Mouse (Mus musculus): ENCODE results near the gene St13. TPM values are rescaled to one million over a fixed set of nuclear protein-coding genes. Genes with fewer than 3 reads are reported as not detected.

Gene St13
- polyA plus RNA-seq, 1 experiment from 2014 or later = 138 TPM

GRCm38 (mm10) chr15:81378845-81379244, 21.0 kb downstream of the St13 start:
- 89% methylated on average over 2 of the region's 2 CpGs for WGBS
- Histone ChIP-seq H3K9ac (ENCODE audit: low read length) (no peak overlapping the region), H3K9me3 (ENCODE audit: control insufficient read depth, low read length) (no peaks in the 10 kb centered on the region), H3K36me3 (ENCODE audit: control insufficient read depth, insufficient read depth, low read length) (peaks cover 91% of the 10 kb centered on the region), H3K27me3 (replicated peaks; ENCODE audit: control insufficient read depth, insufficient read depth, low read length) (no peaks in the 10 kb centered on the region), H3K4me3 (ENCODE audit: low read depth, low read length) (no peak overlapping the region), H3K4me2 (ENCODE audit: low read length) (no peak overlapping the region), H3K4me1 (replicated peaks; ENCODE audit: control insufficient read depth, insufficient read depth, low read length) (no peaks in the 10 kb centered on the region), H3K27ac (ENCODE audit: low read depth) (no peak overlapping the region)
- no peak for ATAC-seq (replicated peaks; ENCODE audit: low FRiP score, low TSS enrichment, low read depth)
- no peak for DNase-seq (ENCODE audit: low spot score)

- Histone ChIP-seq H3K27me3 (replicated peaks; ENCODE audit: control insufficient read depth, insufficient read depth, low read length) (no peaks in the 10 kb centered on the region), H3K4me2 (ENCODE audit: low read length) (no peak overlapping the region), H3K9ac (ENCODE audit: low read length) (no peak overlapping the region), H3K36me3 (ENCODE audit: control insufficient read depth, insufficient read depth, low read length) (peaks cover 90% of the 10 kb centered on the region), H3K27ac (ENCODE audit: low read depth) (no peak overlapping the region), H3K9me3 (ENCODE audit: control insufficient read depth, low read length) (no peaks in the 10 kb centered on the region), H3K4me1 (replicated peaks; ENCODE audit: control insufficient read depth, insufficient read depth, low read length) (no peaks in the 10 kb centered on the region), H3K4me3 (ENCODE audit: low read depth, low read length) (no peak overlapping the region)
- 89% methylated on average over 11 of the region's 11 CpGs for whole genome bisulfite sequencing
- ATAC-seq (replicated peaks; ENCODE audit: low FRiP score, low TSS enrichment, low read depth) (no peak), DNase-seq (ENCODE audit: low spot score) (no peak)
Measured at GRCm38 (mm10) chr15:81374621-81375020, 25.3 kb downstream of the St13 start.

GRCm38 (mm10) chr15:81370356-81370755, 29.5 kb downstream of the St13 start:
- DNase-seq (ENCODE audit: low spot score) = no peak
- no peak overlapping the region for H3K9ac ChIP-seq (ENCODE audit: low read length)
- no peaks in the 10 kb centered on the region for H3K27me3 ChIP-seq (replicated peaks; ENCODE audit: control insufficient read depth, insufficient read depth, low read length)
- no peak overlapping the region for H3K4me2 ChIP-seq (ENCODE audit: low read length)
- no peak overlapping the region for H3K4me3 ChIP-seq (ENCODE audit: low read depth, low read length)
- H3K27ac ChIP-seq (ENCODE audit: low read depth) = no peak overlapping the region
- 81% methylated on average over 1 of the region's 1 CpGs for WGBS
- H3K9me3 ChIP-seq (ENCODE audit: control insufficient read depth, low read length) = no peaks in the 10 kb centered on the region
- H3K36me3 ChIP-seq (ENCODE audit: control insufficient read depth, insufficient read depth, low read length) = peaks cover 97% of the 10 kb centered on the region
- no peaks in the 10 kb centered on the region for H3K4me1 ChIP-seq (replicated peaks; ENCODE audit: control insufficient read depth, insufficient read depth, low read length)
- ATAC-seq (replicated peaks; ENCODE audit: low FRiP score, low TSS enrichment, low read depth) = no peak

DNA sequence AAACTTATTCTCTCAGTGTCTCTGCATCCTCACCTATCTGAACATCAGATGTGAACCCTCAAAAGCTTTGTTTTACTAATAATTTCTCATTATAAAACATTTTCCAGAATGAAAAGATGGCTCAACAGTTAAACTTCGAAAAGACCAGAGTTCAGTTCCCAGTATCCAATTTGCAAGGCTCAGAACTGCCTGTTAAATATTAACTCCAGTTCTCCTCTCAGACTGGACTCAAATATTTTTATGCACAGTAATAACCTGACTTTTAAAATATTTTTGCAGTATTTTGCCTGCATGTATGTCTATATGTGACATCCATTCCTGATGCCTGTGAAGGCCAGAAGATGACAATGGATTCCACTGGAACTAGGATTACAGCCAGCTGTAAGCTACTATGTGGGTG, 31.3 kb downstream of the St13 start:
- Histone ChIP-seq H3K36me3 (ENCODE audit: control insufficient read depth, insufficient read depth, low read length) (peaks cover 100% of the 10 kb centered on the region), H3K9me3 (ENCODE audit: control insufficient read depth, low read length) (no peaks in the 10 kb centered on the region), H3K9ac (ENCODE audit: low read length) (no peak overlapping the region), H3K27me3 (replicated peaks; ENCODE audit: control insufficient read depth, insufficient read depth, low read length) (no peaks in the 10 kb centered on the region), H3K4me1 (replicated peaks; ENCODE audit: control insufficient read depth, insufficient read depth, low read length) (no peaks in the 10 kb centered on the region), H3K4me3 (ENCODE audit: low read depth, low read length) (no peak overlapping the region), H3K27ac (ENCODE audit: low read depth) (no peak overlapping the region), H3K4me2 (ENCODE audit: low read length) (no peak overlapping the region)
- WGBS = 74% methylated on average over 1 of the region's 1 CpGs
- ATAC-seq (replicated peaks; ENCODE audit: low FRiP score, low TSS enrichment, low read depth) (no peak), DNase-seq (ENCODE audit: low spot score) (no peak)

DNA sequence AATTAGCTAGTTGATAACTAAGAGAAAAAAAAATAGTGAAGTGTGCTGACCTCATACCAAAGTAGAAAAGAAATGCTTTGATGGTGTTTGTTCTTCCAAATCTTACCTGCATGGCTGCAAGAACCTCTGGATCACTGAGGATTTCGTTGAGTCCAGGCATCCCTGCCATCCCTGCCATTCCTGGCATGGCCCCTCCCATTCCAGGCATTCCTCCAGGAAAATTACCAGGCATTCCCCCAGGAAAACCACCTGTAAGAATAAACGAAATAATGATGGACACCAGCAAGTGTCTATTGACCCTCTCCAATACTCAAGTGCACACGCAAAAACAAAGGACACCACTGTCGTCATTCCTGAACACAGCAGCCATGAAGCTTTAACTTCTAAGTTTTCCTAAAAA, 33.6 kb downstream of the St13 start:
- no peak overlapping the region for H3K4me3 ChIP-seq (ENCODE audit: low read depth, low read length)

DNA sequence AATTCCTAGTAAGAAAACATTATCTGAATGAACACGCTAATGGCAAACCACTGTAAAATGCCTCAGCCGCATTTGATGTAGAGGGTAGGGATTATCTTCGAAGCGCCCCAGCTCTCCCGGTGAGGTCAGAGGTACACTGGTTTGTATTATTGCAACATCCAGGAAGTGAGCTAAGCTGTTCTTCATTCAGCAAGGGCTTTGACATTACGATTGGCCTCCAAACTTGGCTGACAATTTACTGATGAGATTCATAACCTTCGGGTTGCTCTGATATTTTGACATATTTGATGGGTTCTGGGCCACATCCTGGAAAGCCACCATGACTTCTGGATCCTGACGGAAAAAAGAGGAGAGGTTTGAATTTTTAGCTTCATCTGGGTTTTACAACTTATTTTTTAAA, 34.6 kb downstream of the St13 start:
- Histone ChIP-seq H3K36me3 (ENCODE audit: control insufficient read depth, insufficient read depth, low read length) (peaks cover 79% of the 10 kb centered on the region), H3K4me3 (ENCODE audit: low read depth, low read length) (no peak overlapping the region), H3K9me3 (ENCODE audit: control insufficient read depth, low read length) (no peaks in the 10 kb centered on the region), H3K27ac (ENCODE audit: low read depth) (no peak overlapping the region), H3K9ac (ENCODE audit: low read length) (no peak overlapping the region), H3K4me2 (ENCODE audit: low read length) (no peak overlapping the region), H3K4me1 (replicated peaks; ENCODE audit: control insufficient read depth, insufficient read depth, low read length) (peaks cover 6% of the 10 kb centered on the region; the same call in 1 of the 2 replicates), H3K27me3 (replicated peaks; ENCODE audit: control insufficient read depth, insufficient read depth, low read length) (no peaks in the 10 kb centered on the region)
- whole genome bisulfite sequencing = 92% methylated on average over 8 of the region's 8 CpGs
- ATAC-seq (replicated peaks; ENCODE audit: low FRiP score, low TSS enrichment, low read depth) (no peak), DNase-seq (ENCODE audit: low spot score) (no peak)

More for the DNA sequence above, 33.6 kb downstream of the St13 start:
- Histone ChIP-seq H3K4me2 (ENCODE audit: low read length) (no peak overlapping the region), H3K27me3 (replicated peaks; ENCODE audit: control insufficient read depth, insufficient read depth, low read length) (no peaks in the 10 kb centered on the region), H3K36me3 (ENCODE audit: control insufficient read depth, insufficient read depth, low read length) (peaks cover 89% of the 10 kb centered on the region), H3K9me3 (ENCODE audit: control insufficient read depth, low read length) (no peaks in the 10 kb centered on the region), H3K4me1 (replicated peaks; ENCODE audit: control insufficient read depth, insufficient read depth, low read length) (peaks cover 4% of the 10 kb centered on the region; the same call in 1 of the 2 replicates), H3K9ac (ENCODE audit: low read length) (no peak overlapping the region), H3K27ac (ENCODE audit: low read depth) (no peak overlapping the region)
- ATAC-seq (replicated peaks; ENCODE audit: low FRiP score, low TSS enrichment, low read depth) (no peak), DNase-seq (ENCODE audit: low spot score) (no peak)
- 83% methylated on average over 4 of the region's 4 CpGs for WGBS

GRCm38 (mm10) chr15:81364271-81364670, 35.6 kb downstream of the St13 start:
- ATAC-seq (replicated peaks; ENCODE audit: low FRiP score, low TSS enrichment, low read depth) (no peak), DNase-seq (ENCODE audit: low spot score) (no peak)
- peaks cover 69% of the 10 kb centered on the region for H3K36me3 ChIP-seq (ENCODE audit: control insufficient read depth, insufficient read depth, low read length)
- peaks cover 14% of the 10 kb centered on the region; the same call in 1 of the 2 replicates for H3K4me1 ChIP-seq (replicated peaks; ENCODE audit: control insufficient read depth, insufficient read depth, low read length)
- no peak overlapping the region for H3K4me2 ChIP-seq (ENCODE audit: low read length)
- H3K27ac ChIP-seq (ENCODE audit: low read depth) = no peak overlapping the region
- no peaks in the 10 kb centered on the region for H3K27me3 ChIP-seq (replicated peaks; ENCODE audit: control insufficient read depth, insufficient read depth, low read length)
- WGBS = 96% methylated on average over 1 of the region's 1 CpGs
- H3K9ac ChIP-seq (ENCODE audit: low read length) = no peak overlapping the region
- no peaks in the 10 kb centered on the region for H3K9me3 ChIP-seq (ENCODE audit: control insufficient read depth, low read length)
- no peak overlapping the region for H3K4me3 ChIP-seq (ENCODE audit: low read depth, low read length)

- no peak for ATAC-seq (replicated peaks; ENCODE audit: low FRiP score, low TSS enrichment, low read depth)
- H3K4me2 ChIP-seq (ENCODE audit: low read length) = no peak overlapping the region
- 83% methylated on average over 1 of the region's 1 CpGs for WGBS
- peaks cover 52% of the 10 kb centered on the region for H3K36me3 ChIP-seq (ENCODE audit: control insufficient read depth, insufficient read depth, low read length)
- H3K4me3 ChIP-seq (ENCODE audit: low read depth, low read length) = no peak overlapping the region
- H3K27me3 ChIP-seq (replicated peaks; ENCODE audit: control insufficient read depth, insufficient read depth, low read length) = no peaks in the 10 kb centered on the region
- H3K9ac ChIP-seq (ENCODE audit: low read length) = no peak overlapping the region
- H3K27ac ChIP-seq (ENCODE audit: low read depth) = no peak overlapping the region
- peaks cover 19% of the 10 kb centered on the region; the same call in 1 of the 2 replicates for H3K4me1 ChIP-seq (replicated peaks; ENCODE audit: control insufficient read depth, insufficient read depth, low read length)
- no peaks in the 10 kb centered on the region for H3K9me3 ChIP-seq (ENCODE audit: control insufficient read depth, low read length)
- DNase-seq (ENCODE audit: low spot score) = no peak
Measured at GRCm38 (mm10) chr15:81362501-81362900, 37.4 kb downstream of the St13 start.

- 31% methylated on average over 10 of the region's 10 CpGs for WGBS
- Histone ChIP-seq H3K9ac (ENCODE audit: low read length) (no peak overlapping the region), H3K9me3 (ENCODE audit: control insufficient read depth, low read length) (no peaks in the 10 kb centered on the region), H3K27me3 (replicated peaks; ENCODE audit: control insufficient read depth, insufficient read depth, low read length) (no peaks in the 10 kb centered on the region), H3K4me1 (replicated peaks; ENCODE audit: control insufficient read depth, insufficient read depth, low read length) (peaks cover 19% of the 10 kb centered on the region; the same call in 1 of the 2 replicates), H3K27ac (ENCODE audit: low read depth) (peak overlapping the region; percentile 58), H3K4me3 (ENCODE audit: low read depth, low read length) (peak overlapping the region; percentile 61; the same call in 1 of the 2 replicates), H3K4me2 (ENCODE audit: low read length) (peak overlapping the region; percentile 85), H3K36me3 (ENCODE audit: control insufficient read depth, insufficient read depth, low read length) (peaks cover 42% of the 10 kb centered on the region)
- DNase-seq (ENCODE audit: low spot score) = no peak
- ATAC-seq (replicated peaks; ENCODE audit: low FRiP score, low TSS enrichment, low read depth) = no peak
Measured at GRCm38 (mm10) chr15:81361417-81362015, 38.4 kb downstream of the St13 start.

Data from intestine, embryonic 14.5 days (tissue).